Mouse (Mus musculus): ENCODE measurements at regions not wholly inside any gene's neighbourhood (a gene's known extent, or its start where the extent isn't known, plus 50 kb on each side); places are given as distances from the start of the nearest gene placed in this dataset.

- no peak for DNase-seq (ENCODE audit: low spot score in 2 of 2)
These were observed 56.9 kb upstream of the Pik3r1 start for GRCm38 (mm10) chr13:101824962-101825361.

- no peak for DNase-seq (ENCODE audit: low spot score in 2 of 2)
These were observed 64.0 kb upstream of the Pik3r1 start for GRCm38 (mm10) chr13:101831872-101832629.

GRCm38 (mm10) chr13:101834546-101834945 lies 66.5 kb upstream of the Pik3r1 start:
- no peak for DNase-seq (ENCODE audit: low spot score in 2 of 2)

GRCm38 (mm10) chr13:101836992-101837391 lies 69.0 kb upstream of the Pik3r1 start:
- DNase-seq (ENCODE audit: low spot score in 2 of 2) = no peak

- no peak for DNase-seq (ENCODE audit: low spot score in 2 of 2)
These were observed 76.7 kb upstream of the Pik3r1 start for GRCm38 (mm10) chr13:101844461-101845440.

- no peak for DNase-seq (ENCODE audit: low spot score in 2 of 2)
These were observed 78.0 kb upstream of the Pik3r1 start for GRCm38 (mm10) chr13:101846016-101846415.

GRCm38 (mm10) chr13:101847879-101848600 lies 80.0 kb upstream of the Pik3r1 start:
- no peak for DNase-seq (ENCODE audit: low spot score in 2 of 2)

GRCm38 (mm10) chr13:101848601-101849147 lies 80.7 kb upstream of the Pik3r1 start:
- no peak for DNase-seq (ENCODE audit: low spot score in 2 of 2)

- DNase-seq (ENCODE audit: low spot score in 2 of 2) = no peak
These were observed 81.4 kb upstream of the Pik3r1 start for GRCm38 (mm10) chr13:101849416-101849815.

- DNase-seq (ENCODE audit: low spot score in 2 of 2) = no peak
These were observed 83.3 kb upstream of the Pik3r1 start for GRCm38 (mm10) chr13:101851329-101851728.

GRCm38 (mm10) chr13:101852960-101853359 lies 84.9 kb upstream of the Pik3r1 start:
- DNase-seq (ENCODE audit: low spot score in 2 of 2) = no peak

GRCm38 (mm10) chr13:101855141-101855540 lies 87.1 kb upstream of the Pik3r1 start:
- no peak for DNase-seq (ENCODE audit: low spot score in 2 of 2)

- DNase-seq (ENCODE audit: low spot score in 2 of 2) = no peak
These were observed 92.7 kb upstream of the Pik3r1 start for GRCm38 (mm10) chr13:101860704-101861103.

- DNase-seq (ENCODE audit: low spot score in 2 of 2) = no peak
These were observed 94.0 kb upstream of the Pik3r1 start for GRCm38 (mm10) chr13:101862011-101862410.

- DNase-seq (ENCODE audit: low spot score in 2 of 2) = no peak
These were observed 95.0 kb upstream of the Pik3r1 start for GRCm38 (mm10) chr13:101863015-101863414.

GRCm38 (mm10) chr13:101863602-101864001 lies 95.6 kb upstream of the Pik3r1 start:
- no peak for DNase-seq (ENCODE audit: low spot score in 2 of 2)

- no peak for DNase-seq (ENCODE audit: low spot score in 2 of 2)
These were observed 98.8 kb upstream of the Pik3r1 start for GRCm38 (mm10) chr13:101866843-101867242.

GRCm38 (mm10) chr13:101874761-101875160 lies 106.7 kb upstream of the Pik3r1 start:
- no peak for DNase-seq (ENCODE audit: low spot score in 2 of 2)

GRCm38 (mm10) chr13:101876069-101876468 lies 108.1 kb upstream of the Pik3r1 start:
- DNase-seq (ENCODE audit: low spot score in 2 of 2) = no peak

GRCm38 (mm10) chr13:101876601-101877000 lies 108.6 kb upstream of the Pik3r1 start:
- DNase-seq (ENCODE audit: low spot score in 2 of 2) = no peak

- no peak for DNase-seq (ENCODE audit: low spot score in 2 of 2)
These were observed 110.2 kb upstream of the Pik3r1 start for GRCm38 (mm10) chr13:101878168-101878567.

Measured in spleen, postnatal 4 days (tissue).